Mouse (Mus musculus) CD8-positive naive resting alpha-beta T cell, adult 2 months (primary cell): ENCODE measurements around the gene Mindy4.
"Not testable (repeated sequence)": the region's sequence is repeated elsewhere in the genome, so short reads cannot be mapped to it uniquely, and the experiment has no call there.

ENCODE experiments used
- DNase-seq, 2 experiments: peaks; one replicate each; pipeline ENCODE4 v3.0.0; 2022; ENCODE audit warnings: low read depth in 2 of 2, low spot score in 2 of 2

Gene Mindy4

DNA sequence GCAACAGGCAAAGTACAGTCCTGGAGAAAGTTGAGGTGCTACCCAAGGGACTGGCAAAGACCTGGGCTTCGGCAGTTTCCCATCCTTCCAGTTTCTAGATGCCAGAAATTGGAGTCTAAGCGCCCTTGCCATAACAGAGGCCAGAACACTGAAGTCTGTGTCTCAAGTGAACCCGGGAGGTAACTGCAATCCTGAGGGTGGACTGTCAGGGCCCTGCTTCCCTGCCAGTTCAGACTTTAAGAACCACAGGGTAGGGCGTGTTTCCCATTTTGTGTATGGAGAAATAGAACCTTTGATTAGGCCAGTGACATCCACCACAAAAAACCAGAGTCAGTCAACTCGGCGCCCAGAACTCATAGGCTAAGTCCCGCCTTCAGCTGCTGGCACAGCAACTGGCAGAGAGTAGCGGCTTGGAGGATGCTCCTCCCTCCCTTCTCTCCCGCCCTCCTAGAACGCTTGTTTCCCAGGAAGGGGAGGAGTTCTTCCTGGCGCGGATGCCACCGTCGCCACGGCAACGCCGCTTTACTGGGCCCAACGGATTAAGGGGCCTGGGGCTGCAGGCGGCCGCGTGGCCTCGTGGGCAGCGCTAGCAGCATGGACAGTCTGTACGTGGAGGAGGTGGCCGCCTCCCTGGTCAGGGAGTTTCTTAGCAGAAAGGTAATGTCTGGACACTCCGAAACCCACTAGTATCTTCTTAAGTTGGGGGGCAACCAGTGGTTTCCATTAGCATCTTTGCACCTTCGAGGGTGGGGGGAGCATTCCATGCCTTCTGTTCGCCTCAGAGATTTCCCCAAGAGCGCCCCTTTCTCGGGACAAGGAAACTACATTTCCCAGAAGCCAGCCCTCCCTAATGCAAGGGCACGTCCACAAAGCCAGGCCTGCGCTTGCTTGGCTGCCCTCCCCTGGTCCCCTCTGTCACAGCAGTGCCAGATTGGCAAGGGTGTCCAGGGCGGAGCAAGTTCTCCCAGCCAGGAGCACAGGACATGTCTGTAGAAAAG, at the start of gene Mindy4:
Gene Mindy4 (plus strand): TSS at position 471 of the 998 bp plus-strand sequence.
- DNase-seq = peak in 1 of 2 experiments; percentile 19

GRCm38 (mm10) chr6:55159256-55159655, 43.9 kb upstream of the Mindy4 start:
- DNase-seq = no peak

DNA sequence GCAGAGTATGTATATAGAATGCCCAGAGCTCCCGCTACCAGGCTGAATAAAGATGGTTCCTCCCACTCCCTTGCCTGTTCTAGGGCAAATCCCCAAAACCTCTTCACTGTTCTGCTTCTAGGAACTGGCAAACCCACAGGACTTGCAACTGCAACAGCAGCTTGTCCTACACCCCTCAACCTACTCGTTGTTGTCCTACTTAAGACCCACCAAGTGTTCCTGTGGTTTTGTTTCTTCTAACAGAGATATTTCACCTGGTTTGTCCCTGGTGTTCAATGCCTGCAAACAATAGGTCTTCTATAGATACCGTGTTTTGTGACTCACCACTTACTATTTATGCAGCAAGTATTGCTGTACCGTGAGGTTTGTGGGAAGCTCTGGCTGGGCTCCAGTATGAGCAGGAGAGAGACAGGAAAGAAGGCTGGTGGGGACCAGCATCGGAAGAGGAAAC, 41.8 kb upstream of the Mindy4 start:
- DNase-seq = no peak

DNA sequence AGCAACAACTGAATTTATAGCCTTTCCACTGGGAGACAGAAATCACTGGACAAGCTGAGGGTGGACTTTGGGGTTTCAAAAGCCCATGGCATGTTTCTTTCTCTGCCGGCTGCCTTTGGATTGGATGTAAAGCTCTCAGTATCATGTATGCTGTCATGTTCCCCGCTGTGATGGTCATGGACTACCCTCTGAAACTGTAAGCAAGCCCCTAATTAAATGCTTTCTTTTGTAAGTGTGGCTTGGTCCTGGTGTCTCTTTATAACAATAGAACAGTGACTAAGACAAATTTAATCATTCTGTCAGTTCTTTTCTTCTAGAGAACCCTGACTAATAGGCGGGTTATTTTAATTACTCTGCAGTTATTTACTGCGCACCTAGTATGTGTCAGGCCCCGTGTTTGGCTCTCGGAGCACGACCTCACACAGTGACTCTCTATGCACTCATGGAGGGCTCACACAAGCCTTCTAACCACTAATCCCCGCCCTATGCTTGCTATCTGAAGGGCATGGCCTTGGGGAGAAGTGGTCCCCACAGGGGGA, 40.1 kb upstream of the Mindy4 start:
- DNase-seq = no peak

- peak; percentile 62 to 68 for DNase-seq
Measured at GRCm38 (mm10) chr6:55166777-55167463, 36.3 kb upstream of the Mindy4 start.

DNA sequence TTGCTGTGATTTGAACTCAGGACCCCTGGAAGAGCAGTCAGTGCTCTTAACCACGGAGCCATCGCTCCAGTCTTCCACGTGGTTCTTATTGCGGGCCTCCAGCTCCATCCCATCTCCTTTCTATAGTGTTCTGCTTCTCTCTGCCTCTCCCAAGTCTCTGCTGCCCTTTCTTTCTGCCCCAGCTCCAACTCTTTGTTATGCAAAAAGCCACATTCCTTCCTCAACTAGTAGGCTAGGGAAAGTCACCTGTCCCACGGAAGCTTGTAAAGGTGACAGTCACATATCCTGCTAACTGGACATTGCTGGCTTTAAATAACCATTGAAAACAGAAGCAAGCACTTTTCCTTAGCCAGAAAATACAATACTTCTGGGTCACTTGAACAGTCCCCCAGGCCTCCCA, 33.4 kb upstream of the Mindy4 start:
- no peak for DNase-seq

GRCm38 (mm10) chr6:55171638-55172037, 31.5 kb upstream of the Mindy4 start:
- no peak for DNase-seq

- DNase-seq = no peak
Measured at GRCm38 (mm10) chr6:55173171-55173570, 30.0 kb upstream of the Mindy4 start.

DNA sequence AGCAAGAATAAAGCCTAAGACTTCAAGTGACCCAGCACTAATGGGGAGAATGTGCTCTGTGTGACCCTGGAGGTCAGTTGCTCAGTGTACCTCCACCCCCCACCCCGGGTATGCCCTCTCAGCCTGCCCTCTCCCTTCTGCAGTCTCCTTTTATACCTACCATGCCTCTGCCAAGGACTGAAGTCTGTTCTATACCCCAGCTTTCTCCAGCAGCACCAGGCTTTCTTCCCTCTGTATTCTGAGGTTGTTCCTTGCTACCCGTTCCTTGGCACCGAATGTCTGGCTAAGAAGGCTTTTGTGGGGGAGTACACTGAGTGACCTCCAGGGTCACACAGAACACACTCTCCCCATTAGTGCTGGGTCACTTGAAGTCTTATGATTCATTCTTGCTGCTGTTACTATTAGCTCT, 29.2 kb upstream of the Mindy4 start:
- no peak for DNase-seq

DNA sequence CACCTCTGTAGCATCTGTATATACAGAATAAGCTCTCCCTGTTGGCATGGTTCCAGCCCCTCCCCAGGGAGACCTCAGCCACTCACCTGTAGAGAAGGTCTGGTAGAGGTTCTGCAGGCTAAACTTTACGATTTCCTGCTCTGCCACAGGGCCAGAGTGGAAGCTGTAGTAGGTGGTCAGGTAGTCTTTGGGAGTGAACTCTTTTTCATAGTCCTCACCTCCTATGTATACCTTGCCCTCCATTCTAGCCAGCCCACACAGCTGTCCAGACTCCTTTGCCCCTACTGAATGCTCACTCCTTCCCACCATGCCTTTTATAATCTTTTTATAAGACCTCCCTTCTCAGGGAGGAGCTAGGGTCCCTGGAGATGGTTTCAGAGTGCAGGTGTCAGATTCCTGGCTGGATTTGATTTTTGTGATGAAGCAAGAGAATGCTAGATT, 28.4 kb upstream of the Mindy4 start, which contains the start of gene Inmt:
Gene Inmt (minus strand): TSS at position 303 of the 441 bp plus-strand sequence.
- no peak for DNase-seq

DNA sequence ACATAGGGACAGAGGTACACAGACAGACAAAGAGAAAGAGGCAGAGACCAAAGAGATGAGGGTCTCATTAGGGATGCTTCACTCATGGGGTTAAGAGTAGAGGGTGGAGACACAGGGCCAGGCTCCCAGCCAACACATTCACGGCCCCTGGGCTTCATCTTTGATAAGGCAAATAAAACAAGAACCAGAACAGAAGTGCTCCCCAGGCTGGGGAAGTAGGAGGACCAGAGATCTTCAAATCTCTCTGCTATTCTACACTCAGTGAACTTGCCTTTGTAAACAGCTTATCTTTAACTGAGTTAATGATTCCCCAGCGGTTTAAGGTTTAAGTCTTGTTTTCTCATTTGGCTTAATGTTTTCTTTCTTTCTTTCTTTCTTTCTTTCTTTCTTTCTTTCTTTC, 27.7 kb upstream of the Mindy4 start:
- DNase-seq = no peak

DNA sequence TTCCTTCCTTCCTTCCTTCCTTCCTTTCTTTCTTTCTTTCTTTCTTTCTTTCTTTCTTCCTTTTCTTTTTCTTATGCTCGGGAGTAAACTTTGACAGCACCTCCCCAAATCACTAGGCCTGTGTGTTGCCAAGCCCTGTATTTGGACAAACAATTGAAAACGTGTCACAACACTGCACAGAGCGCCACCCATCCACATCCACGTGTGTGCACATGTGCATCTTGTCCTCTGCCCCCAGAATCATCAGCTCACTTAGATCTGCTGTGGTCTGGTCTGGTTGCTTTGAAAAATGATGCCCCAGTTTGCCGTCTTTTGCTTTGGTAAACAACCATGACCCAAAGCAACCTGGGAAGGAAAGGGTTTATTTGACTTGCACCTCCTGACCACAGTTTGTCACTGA, 27.3 kb upstream of the Mindy4 start:
- DNase-seq = no peak

GRCm38 (mm10) chr6:55177060-55177732, 26.0 kb upstream of the Mindy4 start:
- no peak for DNase-seq

DNA sequence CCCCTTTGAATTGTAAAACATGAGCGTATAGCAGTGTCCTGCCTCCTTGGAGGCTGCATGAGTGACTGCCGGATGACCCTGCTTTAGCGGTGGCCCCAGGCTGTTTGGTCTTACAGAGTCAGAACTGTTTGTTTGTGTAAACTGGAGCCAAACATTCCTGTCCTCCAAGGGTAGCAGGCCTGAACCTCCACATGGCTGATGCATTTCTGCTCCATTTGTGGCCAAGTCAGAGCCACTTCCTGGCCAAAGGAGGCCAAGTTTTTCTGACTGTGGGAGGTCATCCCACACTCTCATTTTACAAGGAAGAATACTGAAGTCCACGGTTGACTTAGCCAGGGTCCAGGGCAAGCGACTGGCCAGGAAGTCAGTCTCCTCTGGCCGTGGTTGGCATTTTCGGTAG, 23.6 kb upstream of the Mindy4 start:
- no peak for DNase-seq

- DNase-seq = no peak
Measured at GRCm38 (mm10) chr6:55182655-55183430, 20.3 kb upstream of the Mindy4 start.

DNA sequence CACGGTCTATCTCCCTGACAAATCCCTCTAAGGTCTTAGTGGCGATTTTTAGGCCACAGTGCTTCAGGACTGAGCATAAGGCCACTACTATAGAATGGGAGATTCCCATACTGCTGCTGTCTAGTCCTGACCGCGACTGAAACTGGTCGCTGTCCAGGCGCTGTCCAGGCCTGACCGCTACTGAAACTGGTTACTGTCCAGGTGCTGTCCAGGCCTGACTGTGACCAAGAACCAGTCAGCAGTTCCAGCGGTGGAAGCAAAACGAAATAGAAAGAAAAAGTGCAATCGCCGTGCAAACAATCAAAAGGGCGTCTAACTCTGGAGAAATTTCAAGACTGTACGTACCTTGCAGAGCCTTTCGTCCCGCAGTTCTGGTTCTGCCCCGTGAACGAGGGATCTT, 15.4 kb upstream of the Mindy4 start:
- not testable (repeated sequence) for DNase-seq

DNA sequence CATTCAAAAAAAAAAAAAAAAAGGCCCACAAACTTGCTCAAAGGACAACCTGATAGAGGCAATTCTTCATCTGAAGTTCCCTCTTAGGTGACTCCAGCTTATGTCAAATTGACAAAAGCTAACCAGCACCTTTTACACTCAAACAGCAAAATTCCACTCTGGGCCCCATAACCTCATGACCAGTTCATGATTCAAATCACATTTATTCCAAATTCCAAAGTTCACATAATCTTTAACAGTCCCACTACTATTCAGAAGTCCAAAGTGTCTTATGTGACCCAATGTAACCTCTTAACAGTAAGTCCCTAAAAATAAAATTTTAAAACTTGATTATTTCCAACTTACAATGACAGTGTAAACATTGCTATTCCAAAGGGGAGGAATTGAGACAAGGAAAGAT, 13.8 kb upstream of the Mindy4 start:
- DNase-seq = no peak

- no peak for DNase-seq
Measured at GRCm38 (mm10) chr6:55191537-55191936, 11.6 kb upstream of the Mindy4 start.

DNA sequence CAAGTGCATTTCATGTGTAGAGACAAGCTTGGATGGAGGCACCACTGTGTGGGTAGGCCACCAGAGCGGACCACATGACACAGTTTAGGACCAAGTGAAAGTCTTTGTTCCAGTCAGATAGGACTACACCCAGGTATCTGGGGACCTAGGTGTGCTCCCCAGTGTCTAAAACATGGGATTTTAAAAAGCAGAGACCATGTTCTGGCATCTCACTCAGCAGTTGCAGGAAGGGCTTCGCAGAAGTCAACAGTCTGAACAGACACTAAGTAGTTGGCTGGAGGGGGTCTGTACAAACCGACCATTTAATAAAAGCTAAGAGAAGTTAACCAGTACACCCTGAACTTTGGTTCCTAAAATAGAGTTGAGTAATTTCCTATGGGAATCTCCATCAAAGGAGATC, 10.0 kb upstream of the Mindy4 start:
- DNase-seq = no peak

- no peak for DNase-seq
Measured at GRCm38 (mm10) chr6:55199047-55199446, 4.1 kb upstream of the Mindy4 start.
